Mouse (Mus musculus): Measurements from ENCODE around the gene Gabarapl1. TPM values are rescaled to one million over a fixed set of nuclear protein-coding genes. Genes with fewer than 3 reads are reported as not detected.

Gene Gabarapl1
- total RNA-seq, 2 experiments from 2014 or later: 43.0 to 68.8 TPM

Other genes starting within 250 kb of the Gabarapl1 start
- not detected in 2 replicates for gene 4922502D21Rik, start 201.4 kb upstream of the Gabarapl1 start, total RNA-seq (2014; fragmentation: Nextera tagmentation)
- not detected in 2 replicates for gene 4922502D21Rik, start 201.4 kb upstream of the Gabarapl1 start, total RNA-seq (2017)
- gene Clec12a, start 190.5 kb upstream of the Gabarapl1 start, total RNA-seq (2014; fragmentation: Nextera tagmentation): 0.37 and 4.4 TPM in 2 replicates
- 3.4 and 6.6 TPM in 2 replicates for gene Clec12a, start 190.5 kb upstream of the Gabarapl1 start, total RNA-seq (2017)
- gene Clec12b, start 147.3 kb upstream of the Gabarapl1 start, total RNA-seq (2014; fragmentation: Nextera tagmentation): not detected in 2 replicates
- not detected in 2 replicates for gene Clec12b, start 147.3 kb upstream of the Gabarapl1 start, total RNA-seq (2017)
- 0.47 TPM in 1 of 2 replicates, not detected in the other for gene Clec1b, start 135.9 kb upstream of the Gabarapl1 start, total RNA-seq (2014; fragmentation: Nextera tagmentation)
- gene Clec1b, start 135.9 kb upstream of the Gabarapl1 start, total RNA-seq (2017): 2.8 TPM in 1 of 2 replicates, not detected in the other
- gene Clec9a, start 124.3 kb upstream of the Gabarapl1 start, total RNA-seq (2014; fragmentation: Nextera tagmentation): not detected in 2 replicates
- 0.47 and 0.53 TPM in 2 replicates for gene Clec9a, start 124.3 kb upstream of the Gabarapl1 start, total RNA-seq (2017)
- not detected in 2 replicates for gene Clec1a, start 81.2 kb upstream of the Gabarapl1 start, total RNA-seq (2014; fragmentation: Nextera tagmentation)
- gene Clec1a, start 81.2 kb upstream of the Gabarapl1 start, total RNA-seq (2017): not detected in 2 replicates
- not detected in 2 replicates for gene Olr1, start 26.0 kb upstream of the Gabarapl1 start, total RNA-seq (2014; fragmentation: Nextera tagmentation)
- 0.30 and 4.9 TPM in 2 replicates for gene Olr1, start 26.0 kb upstream of the Gabarapl1 start, total RNA-seq (2017)
- gene Tmem52b, start 20.6 kb upstream of the Gabarapl1 start, total RNA-seq (2014; fragmentation: Nextera tagmentation): not detected in 2 replicates
- not detected in 2 replicates for gene Tmem52b, start 20.6 kb upstream of the Gabarapl1 start, total RNA-seq (2017)
- 0.30 and 1.1 TPM in 2 replicates for gene Klre1, start 44.7 kb downstream of the Gabarapl1 start, total RNA-seq (2014; fragmentation: Nextera tagmentation)
- 0.53 and 5.0 TPM in 2 replicates for gene Klre1, start 44.7 kb downstream of the Gabarapl1 start, total RNA-seq (2017)
- gene Klrd1, start 58.6 kb downstream of the Gabarapl1 start, total RNA-seq (2014; fragmentation: Nextera tagmentation): 2.0 TPM in 1 of 2 replicates, not detected in the other
- 7.4 and 28.4 TPM in 2 replicates for gene Klrd1, start 58.6 kb downstream of the Gabarapl1 start, total RNA-seq (2017)
- 1.2 and 2.4 TPM in 2 replicates for gene Klrk1, start 90.7 kb downstream of the Gabarapl1 start, total RNA-seq (2014; fragmentation: Nextera tagmentation)
- gene Klrk1, start 90.7 kb downstream of the Gabarapl1 start, total RNA-seq (2017): 1.3 and 18.7 TPM in 2 replicates
- gene Klrc3, start 110.2 kb downstream of the Gabarapl1 start, total RNA-seq (2014; fragmentation: Nextera tagmentation): not detected in 2 replicates
- 1.3 TPM in 1 of 2 replicates, not detected in the other for gene Klrc3, start 110.2 kb downstream of the Gabarapl1 start, total RNA-seq (2017)
- 0.12 TPM in 1 of 2 replicates, not detected in the other for gene Klrc2, start 127.5 kb downstream of the Gabarapl1 start, total RNA-seq (2014; fragmentation: Nextera tagmentation)
- 0.30 and 0.47 TPM in 2 replicates for gene Klrc2, start 127.5 kb downstream of the Gabarapl1 start, total RNA-seq (2017)
- gene Klrc1, start 145.8 kb downstream of the Gabarapl1 start, total RNA-seq (2014; fragmentation: Nextera tagmentation): 1.8 TPM in 1 of 2 replicates, not detected in the other
- gene Klrc1, start 145.8 kb downstream of the Gabarapl1 start, total RNA-seq (2017): 26.3 TPM in 1 of 2 replicates, not detected in the other
- 1.1 TPM in 1 of 2 replicates, not detected in the other for gene Klri1, start 184.0 kb downstream of the Gabarapl1 start, total RNA-seq (2014; fragmentation: Nextera tagmentation)
- gene Klri1, start 184.0 kb downstream of the Gabarapl1 start, total RNA-seq (2017): 4.0 TPM in 1 of 2 replicates, not detected in the other
- 0.59 TPM in 1 of 2 replicates, not detected in the other for gene Klri2, start 207.3 kb downstream of the Gabarapl1 start, total RNA-seq (2014; fragmentation: Nextera tagmentation)
- gene Klri2, start 207.3 kb downstream of the Gabarapl1 start, total RNA-seq (2017): 3.3 TPM in 1 of 2 replicates, not detected in the other

All from megakaryocyte-erythroid progenitor cell, adult 5-6 weeks (primary cell).